In the genomic region with DNA sequence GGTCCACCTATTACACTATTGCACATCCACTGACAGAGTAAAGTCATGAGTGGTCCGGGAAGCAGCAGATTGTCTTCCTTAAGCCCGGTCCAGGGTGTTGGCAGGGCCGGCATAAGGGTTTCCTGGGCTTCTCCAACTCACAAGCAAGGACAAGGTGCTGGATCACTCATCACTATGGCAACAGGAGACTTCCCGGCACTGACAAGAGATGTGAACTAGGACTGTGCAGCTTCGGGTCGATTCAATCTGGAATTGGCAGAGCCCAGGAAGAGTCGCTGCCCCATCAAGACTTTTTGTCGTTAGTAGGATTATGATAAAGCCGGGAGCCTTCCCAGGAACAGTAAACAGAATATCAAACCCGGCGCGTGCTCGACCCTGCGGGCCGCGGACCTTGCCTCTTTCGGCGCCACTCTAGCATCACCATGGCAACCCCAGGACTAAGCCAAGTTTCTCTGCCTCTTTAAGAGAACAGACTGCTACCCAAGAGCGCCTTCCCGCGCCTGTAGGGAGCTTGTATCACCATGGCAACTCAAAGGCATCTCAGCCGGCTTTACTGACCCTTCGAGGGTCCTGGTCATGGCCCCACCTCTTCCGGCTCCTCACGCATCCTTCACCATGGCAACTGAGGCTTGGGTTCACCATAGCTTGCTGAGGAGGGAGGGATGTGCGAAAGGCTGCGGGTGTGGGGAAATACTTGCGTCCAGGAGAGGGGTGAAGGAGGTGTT, we compare ENCODE assay signal across 9 mouse cellular contexts.
DNase-seq lines count a peak whose midpoint lies in the region; ATAC-seq and TF ChIP-seq lines count a peak whose summit lies in the region.
"Had no signal": no experiment of that assay in that cellular context is flagged by ENCODE, and none has a peak within 500 bp of the region (broad histone marks: within the 10 kb centered on the region; RNA-seq: fewer than 3 reads in every experiment).

No protein-coding gene starts in this region.

- no peak for ATAC-seq in liver, embryonic 11.5 days (replicated peaks; ENCODE audit: low FRiP score)
- no peak for ATAC-seq in liver, postnatal 0 days
- ATAC-seq in hindbrain, embryonic 11.5 days (ENCODE audit: low FRiP score) = peak; percentile 98
- ATAC-seq in midbrain, embryonic 16.5 days = peak; percentile 98
- ATAC-seq: Patski had no signal

- peaks cover 3% of the 10 kb centered on the region; the same call in 1 of the 2 replicates for H3K4me1 ChIP-seq in liver, embryonic 11.5 days (replicated peaks; ENCODE audit: control insufficient read depth, insufficient read depth, low read length)
- H3K4me1 ChIP-seq in liver, postnatal 0 days (ENCODE audit: insufficient read depth) = no peaks in the 10 kb centered on the region
- no peaks in the 10 kb centered on the region for H3K4me1 ChIP-seq in hindbrain, embryonic 11.5 days (replicated peaks; ENCODE audit: control insufficient read depth, insufficient read depth, low read length)
- peaks cover 20% of the 10 kb centered on the region for H3K4me1 ChIP-seq in midbrain, embryonic 16.5 days (ENCODE audit: control insufficient read depth, insufficient read depth, low read length)

- no peaks in the 10 kb centered on the region for H3K9me3 ChIP-seq in liver, embryonic 11.5 days (ENCODE audit: control insufficient read depth, low read length)
- H3K9me3 ChIP-seq in liver, postnatal 0 days (ENCODE audit: low read length) = no peaks in the 10 kb centered on the region
- H3K9me3 ChIP-seq in hindbrain, embryonic 11.5 days (ENCODE audit: control insufficient read depth, low read length) = no peaks in the 10 kb centered on the region
- no peaks in the 10 kb centered on the region for H3K9me3 ChIP-seq in midbrain, embryonic 16.5 days (replicated peaks; ENCODE audit: control insufficient read depth, low read length, poor library complexity, severe bottlenecking)

- H3K9ac ChIP-seq in liver, embryonic 11.5 days (ENCODE audit: low read depth, low read length) = no peak overlapping the region
- H3K9ac ChIP-seq in liver, postnatal 0 days (replicated peaks) = no peak overlapping the region
- no peak overlapping the region for H3K9ac ChIP-seq in hindbrain, embryonic 11.5 days (ENCODE audit: low read depth, low read length)
- H3K9ac ChIP-seq in midbrain, embryonic 16.5 days (ENCODE audit: low read depth, low read length) = peak overlapping the region; percentile 65

- DNase-seq in liver, embryonic 11.5 days (ENCODE audit: low spot score) = peak; percentile 37
- DNase-seq in liver, postnatal 0 days = no peak
- DNase-seq in embryo, embryonic 10 days (ENCODE audit: low spot score) = peak; percentile 95
- DNase-seq in hindbrain, embryonic 11.5 days (ENCODE audit: low spot score) = peak; percentile 91
- DNase-seq in layer of hippocampus, adult 9-11 months = peak; percentile 76
- DNase-seq in yolk sac, embryonic 10.5 days (ENCODE audit: low spot score) = peak; percentile 26
- no peak for DNase-seq in spleen, postnatal 36 days (ENCODE audit: low spot score in 2 of 2)

- no peak for TF ChIP-seq EP300 in liver, postnatal 0 days (IDR thresholded peaks at IDR 0.05; ENCODE audit: low read depth)

- no peak overlapping the region for H3K27ac ChIP-seq in liver, embryonic 11.5 days (ENCODE audit: low read depth, low read length)
- H3K27ac ChIP-seq in liver, postnatal 0 days (ENCODE audit: low read depth) = no peak overlapping the region
- 0 out of 2 replicates have a peak overlapping the region, but pooled peaks have one; percentile 19 for H3K27ac ChIP-seq in hindbrain, embryonic 11.5 days (ENCODE audit: low read depth, low read length)
- peak overlapping the region; percentile 89 for H3K27ac ChIP-seq in midbrain, embryonic 16.5 days (ENCODE audit: low read length)

- no peak for TF ChIP-seq CTCF in liver, postnatal 0 days (IDR thresholded peaks at IDR 0.05; ENCODE audit: low read depth)

- peaks cover 8% of the 10 kb centered on the region for H3K27me3 ChIP-seq in liver, embryonic 11.5 days (replicated peaks; ENCODE audit: control insufficient read depth, insufficient read depth, low read length)
- peaks cover 16% of the 10 kb centered on the region for H3K27me3 ChIP-seq in liver, postnatal 0 days (ENCODE audit: insufficient read depth, low read length)
- no peaks in the 10 kb centered on the region; the same call in 1 of the 2 replicates for H3K27me3 ChIP-seq in hindbrain, embryonic 11.5 days (ENCODE audit: control insufficient read depth, insufficient read depth, low read length)
- no peaks in the 10 kb centered on the region for H3K27me3 ChIP-seq in midbrain, embryonic 16.5 days (ENCODE audit: control insufficient read depth, insufficient read depth, low read depth, low read length)

- H3K4me3 ChIP-seq in liver, embryonic 11.5 days (ENCODE audit: low read depth, low read length) = 0 out of 2 replicates have a peak overlapping the region, but pooled peaks have one; percentile 10
- no peak overlapping the region for H3K4me3 ChIP-seq in liver, postnatal 0 days (ENCODE audit: low read depth, low read length)
- peak overlapping the region; percentile 22 for H3K4me3 ChIP-seq in hindbrain, embryonic 11.5 days (ENCODE audit: low read depth, low read length)
- peak overlapping the region; percentile 45 for H3K4me3 ChIP-seq in midbrain, embryonic 16.5 days (ENCODE audit: low read depth, low read length)

- 10% methylated on average over 28 of the region's 28 CpGs for WGBS in liver, embryonic 11.5 days
- WGBS in liver, postnatal 0 days (ENCODE audit: insufficient replicate concordance) = 6% methylated on average over 28 of the region's 28 CpGs
- 1% methylated on average over 28 of the region's 28 CpGs for WGBS in hindbrain, embryonic 11.5 days
- WGBS in midbrain, embryonic 16.5 days = under 1% methylated on average over 28 of the region's 28 CpGs

- peak overlapping the region; percentile 53 for H3K4me2 ChIP-seq in liver, embryonic 11.5 days
- no peak overlapping the region for H3K4me2 ChIP-seq in liver, postnatal 0 days (ENCODE audit: low read depth, low read length)
- H3K4me2 ChIP-seq in hindbrain, embryonic 11.5 days (replicated peaks; ENCODE audit: low read depth, low read length) = peak overlapping the region; percentile 54
- peak overlapping the region; percentile 76 for H3K4me2 ChIP-seq in midbrain, embryonic 16.5 days (ENCODE audit: low read length)

- no peaks in the 10 kb centered on the region for H3K36me3 ChIP-seq in liver, embryonic 11.5 days (ENCODE audit: control insufficient read depth, insufficient read depth, low read length)
- no peaks in the 10 kb centered on the region for H3K36me3 ChIP-seq in liver, postnatal 0 days (replicated peaks; ENCODE audit: insufficient read depth, low read length)
- H3K36me3 ChIP-seq in hindbrain, embryonic 11.5 days (ENCODE audit: control insufficient read depth, insufficient read depth, low read length) = no peaks in the 10 kb centered on the region
- H3K36me3 ChIP-seq in midbrain, embryonic 16.5 days (ENCODE audit: control insufficient read depth, insufficient read depth, low read length) = no peaks in the 10 kb centered on the region

Comparison
In these comparisons a context has a peak if more than half of its experiments do, and no peak if none do; other contexts are left out.
1. DNase-seq: peak in liver, embryonic 11.5 days (single experiment), embryo, embryonic 10 days (single experiment), hindbrain, embryonic 11.5 days (single experiment), layer of hippocampus, adult 9-11 months (single experiment) and yolk sac, embryonic 10.5 days (single experiment); none in liver, postnatal 0 days (single experiment) and spleen, postnatal 36 days (0 of 2).
2. ATAC-seq: peak in hindbrain, embryonic 11.5 days (single experiment) and midbrain, embryonic 16.5 days (single experiment); none in liver, embryonic 11.5 days (single experiment) and liver, postnatal 0 days (single experiment).
3. H3K27ac ChIP-seq: peak in hindbrain, embryonic 11.5 days (single experiment) and midbrain, embryonic 16.5 days (single experiment); none in liver, embryonic 11.5 days (single experiment) and liver, postnatal 0 days (single experiment).